Mouse (Mus musculus) stomach, embryonic 14.5 days (tissue): ENCODE measurements around the gene Spin1. TPM values are rescaled to one million over a fixed set of nuclear protein-coding genes. Genes with fewer than 3 reads are reported as not detected.

ENCODE experiments used
- ATAC-seq: fragments of 200-750 bp; cut with Nextera tagmentation; 2 replicates; pipeline ENCODE4 v1.8.0; 2017; ENCODE audit warnings: low read depth, moderate TSS enrichment; ENCODE audit not compliant: insufficient number of reproducible peaks, insufficient read depth, low FRiP score
- H3K27ac ChIP-seq: fragments of 300-500 bp; sonication (generic); 2 replicates; pipeline ENCODE4 v1.5.1; 2014; ENCODE audit warnings: mild to moderate bottlenecking, low read length, moderate library complexity, mixed read lengths
- H3K27me3 ChIP-seq: fragments of 300-500 bp; sonication (generic); 2 replicates; pipeline ENCODE4 v1.6.1; 2014; ENCODE audit warnings: low read length, control low read depth, mixed read lengths; ENCODE audit not compliant: control insufficient read depth, insufficient read depth
- H3K36me3 ChIP-seq: fragments of 300-500 bp; sonication (generic); 2 replicates; pipeline ENCODE4 v1.6.1; 2014; ENCODE audit warnings: mild to moderate bottlenecking, control low read depth, low read length, moderate library complexity, mixed read lengths; ENCODE audit not compliant: control insufficient read depth, insufficient read depth
- H3K4me1 ChIP-seq: fragments of 300-500 bp; sonication (generic); 2 replicates; pipeline ENCODE4 v1.6.1; 2014; ENCODE audit warnings: low read length, control low read depth, mixed read lengths; ENCODE audit not compliant: control insufficient read depth, insufficient read depth
- H3K4me2 ChIP-seq: fragments of 300-500 bp; sonication (generic); replicated peaks from 2 replicates; pipeline ENCODE4 v1.6.1; 2014; ENCODE audit warnings: low read depth, low read length, control low read depth
- H3K4me3 ChIP-seq: fragments of 300-500 bp; sonication (generic); 2 replicates; pipeline ENCODE4 v1.5.1; 2014; ENCODE audit warnings: low read depth, low read length, control low read depth
- H3K9ac ChIP-seq: fragments of 300-500 bp; sonication (generic); replicated peaks from 2 replicates; pipeline ENCODE4 v1.6.1; 2014; ENCODE audit warnings: low read depth, mild to moderate bottlenecking, control low read depth, low read length, moderate library complexity, mixed read lengths
- H3K9me3 ChIP-seq: fragments of 300-500 bp; sonication (generic); 2 replicates; pipeline ENCODE4 v1.6.1; 2016; ENCODE audit warnings: low read depth, low read length, control low read depth; ENCODE audit not compliant: control insufficient read depth
- WGBS: fragments of 180-500 bp; shearing (Covaris S2); extraction: QIAGEN DNeasy Blood & Tissue Kit; methylation state at CpG from one replicate; pipeline ENCODE4 v1.1.7; 2014; 5-methylcytosine and 5-hydroxymethylcytosine counted together
- polyA plus RNA-seq: library from polyadenylated mRNA; unstranded; fragments of >200 nt; fragmentation: Nextera tagmentation; extraction: Ambion mirVana; gene quantifications from 2 replicates; pipeline ENCODE4 v1.2.1, GENCODE M21; 2014

Spin1 gene
- 95.5 and 98.3 TPM in 2 replicates for polyA plus RNA-seq

GRCm38 (mm10) chr13:51100233-51101015, at the start of gene Spin1:
Gene Spin1, plus strand, starts transcription at chr13:51100880.
- Histone ChIP-seq H3K27me3 (no peaks in the 10 kb centered on the region), H3K36me3 (no peaks in the 10 kb centered on the region), H3K27ac (peak within 1 kb of the TSS; percentile 94), H3K4me2 (peak within 1 kb of the TSS; percentile 89), H3K4me3 (peak within 1 kb of the TSS; percentile 89), H3K9ac (peak within 1 kb of the TSS; percentile 96), H3K4me1 (0 out of 2 replicates have a peak, but pooled peaks cover 20% of the 10 kb centered on the region), H3K9me3 (peaks cover 3% of the 10 kb centered on the region; the same call in 1 of the 2 replicates)
- ATAC-seq, result peak; percentile 84
- under 1% methylated on average over 81 of the region's 85 CpGs for WGBS

- Histone ChIP-seq H3K27me3 (no peaks in the 10 kb centered on the region), H3K4me1 (no peaks in the 10 kb centered on the region), H3K9ac (no peak overlapping the region), H3K27ac (no peak overlapping the region), H3K4me3 (no peak overlapping the region), H3K4me2 (no peak overlapping the region), H3K36me3 (no peaks in the 10 kb centered on the region), H3K9me3 (no peaks in the 10 kb centered on the region)
- ATAC-seq, result no peak
- WGBS, result 87% methylated on average over 4 of the region's 4 CpGs
Observed at GRCm38 (mm10) chr13:51051016-51051415, 49.7 kb upstream of the Spin1 start.

- Histone ChIP-seq H3K4me2 (no peak overlapping the region), H3K4me1 (no peaks in the 10 kb centered on the region), H3K27ac (no peak overlapping the region), H3K9ac (no peak overlapping the region), H3K36me3 (no peaks in the 10 kb centered on the region), H3K9me3 (no peaks in the 10 kb centered on the region), H3K27me3 (no peaks in the 10 kb centered on the region), H3K4me3 (no peak overlapping the region)
- WGBS, result 82% methylated on average over 3 of the region's 3 CpGs
- no peak for ATAC-seq
Observed at GRCm38 (mm10) chr13:51052408-51052807, 48.3 kb upstream of the Spin1 start.

GRCm38 (mm10) chr13:51063024-51063423, 37.7 kb upstream of the Spin1 start:
- Histone ChIP-seq H3K9me3 (no peaks in the 10 kb centered on the region), H3K4me2 (no peak overlapping the region), H3K9ac (no peak overlapping the region), H3K4me1 (no peaks in the 10 kb centered on the region), H3K36me3 (no peaks in the 10 kb centered on the region), H3K27ac (no peak overlapping the region), H3K4me3 (no peak overlapping the region), H3K27me3 (no peaks in the 10 kb centered on the region)
- no peak for ATAC-seq
- 57% methylated on average over 6 of the region's 6 CpGs for WGBS

- no peak overlapping the region for H3K9ac ChIP-seq
- ATAC-seq, result no peak
- 88% methylated on average over 1 of the region's 1 CpGs for WGBS
- no peaks in the 10 kb centered on the region for H3K4me1 ChIP-seq
- H3K9me3 ChIP-seq, result no peaks in the 10 kb centered on the region
- H3K4me2 ChIP-seq, result no peak overlapping the region
- H3K36me3 ChIP-seq, result no peaks in the 10 kb centered on the region
- H3K27me3 ChIP-seq, result no peaks in the 10 kb centered on the region
- H3K4me3 ChIP-seq, result no peak overlapping the region
- no peak overlapping the region for H3K27ac ChIP-seq
Observed at GRCm38 (mm10) chr13:51063721-51064120, 37.0 kb upstream of the Spin1 start.

GRCm38 (mm10) chr13:51064429-51064828, 36.3 kb upstream of the Spin1 start:
- Histone ChIP-seq H3K9ac (no peak overlapping the region), H3K27me3 (no peaks in the 10 kb centered on the region), H3K9me3 (no peaks in the 10 kb centered on the region), H3K27ac (no peak overlapping the region), H3K4me3 (no peak overlapping the region), H3K36me3 (no peaks in the 10 kb centered on the region), H3K4me2 (no peak overlapping the region), H3K4me1 (no peaks in the 10 kb centered on the region)
- WGBS, result 65% methylated on average over 3 of the region's 3 CpGs
- ATAC-seq, result no peak

GRCm38 (mm10) chr13:51071063-51071680, 29.5 kb upstream of the Spin1 start:
- peaks cover 15% of the 10 kb centered on the region for H3K4me1 ChIP-seq
- no peak for ATAC-seq
- no peaks in the 10 kb centered on the region for H3K27me3 ChIP-seq
- no peaks in the 10 kb centered on the region for H3K36me3 ChIP-seq
- no peaks in the 10 kb centered on the region for H3K9me3 ChIP-seq
- H3K4me2 ChIP-seq, result no peak overlapping the region
- no peak overlapping the region for H3K9ac ChIP-seq
- 67% methylated on average over 11 of the region's 11 CpGs for WGBS
- H3K4me3 ChIP-seq, result no peak overlapping the region
- H3K27ac ChIP-seq, result peak overlapping the region; percentile 27; the same call in 1 of the 2 replicates

- H3K4me3 ChIP-seq, result no peak overlapping the region
- ATAC-seq, result no peak
Observed at GRCm38 (mm10) chr13:51071763-51072276, 28.9 kb upstream of the Spin1 start.

More at GRCm38 (mm10) chr13:51071763-51072276, 28.9 kb upstream of the Spin1 start:
- Histone ChIP-seq H3K36me3 (no peaks in the 10 kb centered on the region), H3K4me2 (no peak overlapping the region), H3K9me3 (no peaks in the 10 kb centered on the region), H3K4me1 (peaks cover 15% of the 10 kb centered on the region), H3K27me3 (no peaks in the 10 kb centered on the region), H3K9ac (no peak overlapping the region), H3K27ac (peak overlapping the region; percentile 27; the same call in 1 of the 2 replicates)
- WGBS, result 39% methylated on average over 8 of the region's 8 CpGs
